Mouse (Mus musculus) midbrain, embryonic 10.5 days (tissue): Measurements from ENCODE around the gene Zfp869. TPM values are rescaled to one million over a fixed set of nuclear protein-coding genes. Genes with fewer than 3 reads are reported as not detected.
"Not testable (repeated sequence)": the region's sequence is repeated elsewhere in the genome, so short reads cannot be mapped to it uniquely, and the experiment has no call there.

Experiments
- DNase-seq: peaks from one replicate; pipeline ENCODE4 v3.0.0-alpha.2; 2017; ENCODE audit warnings: low spot score
- H3K27ac ChIP-seq: fragments of 300-500 bp; sonication (generic); replicated peaks from 2 replicates; pipeline ENCODE4 v1.5.1; 2016; ENCODE audit warnings: mild to moderate bottlenecking
- H3K27me3 ChIP-seq: fragments of 300-500 bp; sonication (generic); 2 replicates; pipeline ENCODE4 v1.6.1; 2016; ENCODE audit warnings: low read depth, mild to moderate bottlenecking; ENCODE audit not compliant: poor library complexity, severe bottlenecking
- H3K36me3 ChIP-seq: fragments of 300-500 bp; sonication (generic); 2 replicates; pipeline ENCODE4 v1.6.1; 2016; ENCODE audit warnings: mild to moderate bottlenecking, moderate library complexity
- H3K4me1 ChIP-seq: fragments of 300-500 bp; sonication (generic); 2 replicates; pipeline ENCODE4 v1.6.1; 2016
- H3K4me3 ChIP-seq: fragments of 300-500 bp; sonication (generic); 2 replicates; pipeline ENCODE4 v1.5.1; 2016; ENCODE audit warnings: mild to moderate bottlenecking, moderate library complexity
- H3K9me3 ChIP-seq: fragments of 300-500 bp; sonication (generic); replicated peaks from 2 replicates; pipeline ENCODE4 v1.6.1; 2016; ENCODE audit warnings: mild to moderate bottlenecking
- WGBS: fragments of 180-500 bp; shearing (Covaris S2); methylation state at CpG from one replicate; pipeline ENCODE4 v1.1.7; 2016; 5-methylcytosine and 5-hydroxymethylcytosine counted together
- polyA plus RNA-seq: library from polyadenylated mRNA; unstranded; fragments of >200 nt; fragmentation: Nextera tagmentation; extraction: Ambion mirVana; gene quantifications from 2 replicates; pipeline ENCODE4 v1.2.1, GENCODE M21; 2016

The Zfp869 gene
- 32.1 and 33.6 TPM in 2 replicates for polyA plus RNA-seq

- peaks cover 11% of the 10 kb centered on the region; the same call in 1 of the 2 replicates for H3K9me3 ChIP-seq
- peaks cover 82% of the 10 kb centered on the region for H3K36me3 ChIP-seq
- H3K27me3 ChIP-seq, H3K27ac ChIP-seq, H3K4me3 ChIP-seq, DNase-seq: not testable (repeated sequence)
- peaks cover 16% of the 10 kb centered on the region for H3K4me1 ChIP-seq
- WGBS = 97% methylated on average over 8 of the region's 10 CpGs
Measured at GRCm38 (mm10) chr8:69710624-69711023, at the start of gene Zfp869. Zfp869 (minus strand) TSS chr8:69710724.

- H3K27me3 ChIP-seq = no peaks in the 10 kb centered on the region
- H3K9me3 ChIP-seq = no peaks in the 10 kb centered on the region
- 94% methylated on average over 5 of the region's 5 CpGs for WGBS
- H3K4me3 ChIP-seq = no peak overlapping the region
- no peak overlapping the region for H3K27ac ChIP-seq
- no peaks in the 10 kb centered on the region for H3K4me1 ChIP-seq
- peaks cover 78% of the 10 kb centered on the region for H3K36me3 ChIP-seq
- DNase-seq = no peak
Measured at GRCm38 (mm10) chr8:69758316-69758715, 47.8 kb upstream of the Zfp869 start.

- Histone ChIP-seq H3K27ac (no peak overlapping the region), H3K4me3 (no peak overlapping the region), H3K4me1 (peaks cover 13% of the 10 kb centered on the region), H3K27me3 (no peaks in the 10 kb centered on the region), H3K36me3 (peaks cover 33% of the 10 kb centered on the region), H3K9me3 (no peaks in the 10 kb centered on the region)
- DNase-seq = no peak
- WGBS = 87% methylated on average over 2 of the region's 2 CpGs
Measured at GRCm38 (mm10) chr8:69752437-69752836, 41.9 kb upstream of the Zfp869 start.

GRCm38 (mm10) chr8:69749544-69750454, 39.3 kb upstream of the Zfp869 start, which contains the start of gene Zfp963:
Zfp963 (minus strand) TSS chr8:69749970.
- Histone ChIP-seq H3K36me3 (peaks cover 19% of the 10 kb centered on the region), H3K4me1 (peaks cover 13% of the 10 kb centered on the region), H3K27ac (peak within 1 kb of the TSS; percentile 98), H3K4me3 (peak within 1 kb of the TSS; percentile 78), H3K9me3 (no peaks in the 10 kb centered on the region), H3K27me3 (no peaks in the 10 kb centered on the region)
- DNase-seq = peak; percentile 94
- 4% methylated on average over 48 of the region's 48 CpGs for WGBS

GRCm38 (mm10) chr8:69741231-69741630, 30.7 kb upstream of the Zfp869 start:
- DNase-seq = no peak
- Histone ChIP-seq H3K36me3 (peaks cover 31% of the 10 kb centered on the region), H3K27me3 (no peaks in the 10 kb centered on the region), H3K4me3 (no peak overlapping the region), H3K9me3 (no peaks in the 10 kb centered on the region), H3K27ac (no peak overlapping the region), H3K4me1 (no peaks in the 10 kb centered on the region)
- 75% methylated on average over 2 of the region's 2 CpGs for WGBS

GRCm38 (mm10) chr8:69740763-69741162, 30.2 kb upstream of the Zfp869 start:
- DNase-seq = no peak
- Histone ChIP-seq H3K27ac (no peak overlapping the region), H3K9me3 (no peaks in the 10 kb centered on the region), H3K27me3 (no peaks in the 10 kb centered on the region), H3K4me3 (no peak overlapping the region), H3K36me3 (peaks cover 31% of the 10 kb centered on the region), H3K4me1 (no peaks in the 10 kb centered on the region)
- WGBS = 85% methylated on average over 6 of the region's 6 CpGs

GRCm38 (mm10) chr8:69735495-69735894, 25.0 kb upstream of the Zfp869 start:
- no peaks in the 10 kb centered on the region for H3K27me3 ChIP-seq
- no peak for DNase-seq
- no peak overlapping the region for H3K27ac ChIP-seq
- no peaks in the 10 kb centered on the region for H3K4me1 ChIP-seq
- H3K4me3 ChIP-seq = no peak overlapping the region
- H3K9me3 ChIP-seq = no peaks in the 10 kb centered on the region; the same call in 1 of the 2 replicates
- 71% methylated on average over 1 of the region's 1 CpGs for WGBS
- H3K36me3 ChIP-seq = no peaks in the 10 kb centered on the region

- WGBS = 43% methylated on average over 5 of the region's 5 CpGs
- Histone ChIP-seq H3K27ac (peak overlapping the region; percentile 99), H3K4me1 (peaks cover 25% of the 10 kb centered on the region), H3K4me3 (peak overlapping the region; percentile 96), H3K9me3 (no peaks in the 10 kb centered on the region), H3K27me3 (no peaks in the 10 kb centered on the region), H3K36me3 (peaks cover 18% of the 10 kb centered on the region)
- no peak for DNase-seq
Measured at GRCm38 (mm10) chr8:69717232-69717580, 6.7 kb upstream of the Zfp869 start.

- Histone ChIP-seq H3K27me3 (no peaks in the 10 kb centered on the region), H3K27ac (peak overlapping the region; percentile 99), H3K9me3 (no peaks in the 10 kb centered on the region), H3K4me1 (peaks cover 25% of the 10 kb centered on the region), H3K4me3 (peak overlapping the region; percentile 96), H3K36me3 (peaks cover 23% of the 10 kb centered on the region)
- peak; percentile 92 for DNase-seq
- WGBS = under 1% methylated on average over 52 of the region's 52 CpGs
Measured at GRCm38 (mm10) chr8:69716403-69717231, 6.1 kb upstream of the Zfp869 start.

- Histone ChIP-seq H3K4me3 (peak overlapping the region; percentile 96), H3K9me3 (no peaks in the 10 kb centered on the region), H3K36me3 (peaks cover 34% of the 10 kb centered on the region), H3K27me3 (no peaks in the 10 kb centered on the region), H3K27ac (0 out of 2 replicates have a peak overlapping the region, but pooled peaks have one; percentile 23), H3K4me1 (peaks cover 25% of the 10 kb centered on the region)
- 87% methylated on average over 6 of the region's 6 CpGs for WGBS
- no peak for DNase-seq
Measured at GRCm38 (mm10) chr8:69715366-69715765, 4.8 kb upstream of the Zfp869 start.

- peaks cover 25% of the 10 kb centered on the region for H3K4me1 ChIP-seq
- H3K4me3 ChIP-seq = no peak overlapping the region
- 94% methylated on average over 8 of the region's 8 CpGs for WGBS
- no peak for DNase-seq
- no peak overlapping the region for H3K27ac ChIP-seq
- no peaks in the 10 kb centered on the region for H3K9me3 ChIP-seq
- no peaks in the 10 kb centered on the region for H3K27me3 ChIP-seq
- peaks cover 53% of the 10 kb centered on the region for H3K36me3 ChIP-seq
Measured at GRCm38 (mm10) chr8:69713516-69713915, 3.0 kb upstream of the Zfp869 start.

GRCm38 (mm10) chr8:69701810-69702209, 8.7 kb downstream of the Zfp869 start:
- H3K4me1 ChIP-seq = no peaks in the 10 kb centered on the region
- no peaks in the 10 kb centered on the region for H3K27me3 ChIP-seq
- no peak overlapping the region for H3K27ac ChIP-seq
- 81% methylated on average over 6 of the region's 6 CpGs for WGBS
- peaks cover 9% of the 10 kb centered on the region; the same call in 1 of the 2 replicates for H3K9me3 ChIP-seq
- H3K36me3 ChIP-seq = peaks cover 50% of the 10 kb centered on the region
- no peak for DNase-seq
- no peak overlapping the region for H3K4me3 ChIP-seq
